Mouse (Mus musculus): ENCODE measurements around the gene Myl3.
A peak's percentile ranks its signal among the peaks of the same experiment; 100 is the strongest.

Gene Myl3

GRCm38 (mm10) chr9:110731859-110732258 is 9.8 kb upstream of the Myl3 start:
- no peak for DNase-seq (ENCODE audit: low spot score)

GRCm38 (mm10) chr9:110732623-110733022 is 9.0 kb upstream of the Myl3 start:
- peak; percentile 58 for DNase-seq (ENCODE audit: low spot score)

- no peak for DNase-seq (ENCODE audit: low spot score)
Observed at GRCm38 (mm10) chr9:110733102-110733501, 8.6 kb upstream of the Myl3 start.

GRCm38 (mm10) chr9:110734154-110734553 is 7.5 kb upstream of the Myl3 start:
- DNase-seq (ENCODE audit: low spot score) = no peak

- DNase-seq (ENCODE audit: low spot score) = no peak
Observed at GRCm38 (mm10) chr9:110736362-110736761, 5.3 kb upstream of the Myl3 start.

GRCm38 (mm10) chr9:110738054-110738453 is 3.6 kb upstream of the Myl3 start:
- no peak for DNase-seq (ENCODE audit: low spot score)

GRCm38 (mm10) chr9:110739961-110740360 is 1.7 kb upstream of the Myl3 start:
- no peak for DNase-seq (ENCODE audit: low spot score)

- peak; percentile 6 for DNase-seq (ENCODE audit: low spot score)
Observed at GRCm38 (mm10) chr9:110742295-110742950, 762 bp downstream of the Myl3 start.

GRCm38 (mm10) chr9:110742951-110743455 is 1.3 kb downstream of the Myl3 start:
- peak; percentile 17 for DNase-seq (ENCODE audit: low spot score)

GRCm38 (mm10) chr9:110743456-110744323 is 2.0 kb downstream of the Myl3 start:
- peak; percentile 26 for DNase-seq (ENCODE audit: low spot score)

GRCm38 (mm10) chr9:110745752-110746151 is 4.1 kb downstream of the Myl3 start:
- no peak for DNase-seq (ENCODE audit: low spot score)

GRCm38 (mm10) chr9:110746238-110746637 is 4.6 kb downstream of the Myl3 start:
- DNase-seq (ENCODE audit: low spot score) = no peak

GRCm38 (mm10) chr9:110746961-110747360 is 5.3 kb downstream of the Myl3 start, which contains the start of gene Pth1r:
Gene Pth1r (minus strand): TSS chr9:110747145.
- no peak for DNase-seq (ENCODE audit: low spot score)

- DNase-seq (ENCODE audit: low spot score) = no peak
Observed at GRCm38 (mm10) chr9:110748451-110748850, 6.8 kb downstream of the Myl3 start.

GRCm38 (mm10) chr9:110750404-110751187 is 8.9 kb downstream of the Myl3 start:
- DNase-seq (ENCODE audit: low spot score) = no peak

GRCm38 (mm10) chr9:110751412-110751811 is 9.8 kb downstream of the Myl3 start:
- no peak for DNase-seq (ENCODE audit: low spot score)

- no peak for DNase-seq (ENCODE audit: low spot score)
Observed at GRCm38 (mm10) chr9:110752917-110753435, 11.3 kb downstream of the Myl3 start.

GRCm38 (mm10) chr9:110753773-110754172 is 12.1 kb downstream of the Myl3 start:
- DNase-seq (ENCODE audit: low spot score) = no peak

- no peak for DNase-seq (ENCODE audit: low spot score)
Observed at GRCm38 (mm10) chr9:110757816-110758215, 16.2 kb downstream of the Myl3 start.

GRCm38 (mm10) chr9:110758605-110759004 is 16.9 kb downstream of the Myl3 start:
- DNase-seq (ENCODE audit: low spot score) = peak; percentile 59

- DNase-seq (ENCODE audit: low spot score) = peak; percentile 64
Observed at GRCm38 (mm10) chr9:110759265-110759664, 17.6 kb downstream of the Myl3 start.

- no peak for DNase-seq (ENCODE audit: low spot score)
Observed at GRCm38 (mm10) chr9:110760886-110761285, 19.2 kb downstream of the Myl3 start.
